Mouse (Mus musculus): ENCODE data around the gene Fam166a.

GRCm38 (mm10) chr2:25224492-25224765 is 5.9 kb downstream of the Fam166a start, which contains the start of gene Tubb4b:
- TF ChIP-seq CTCF (IDR thresholded peaks at IDR 0.05; ENCODE audit: low read depth) (peak; percentile 47), EP300 (optimal IDR thresholded peaks at IDR 0.05) (peak; percentile 69)

Measured in stomach, postnatal 0 days (tissue).